Mouse (Mus musculus): ENCODE results near the gene Ppdpf. TPM values are rescaled to one million over a fixed set of nuclear protein-coding genes. Genes with fewer than 3 reads are reported as not detected.

The Ppdpf gene
- polyA plus RNA-seq (2014; fragmentation: Nextera tagmentation; extraction: Ambion mirVana), result 333 and 364 TPM in 2 replicates

DNA sequence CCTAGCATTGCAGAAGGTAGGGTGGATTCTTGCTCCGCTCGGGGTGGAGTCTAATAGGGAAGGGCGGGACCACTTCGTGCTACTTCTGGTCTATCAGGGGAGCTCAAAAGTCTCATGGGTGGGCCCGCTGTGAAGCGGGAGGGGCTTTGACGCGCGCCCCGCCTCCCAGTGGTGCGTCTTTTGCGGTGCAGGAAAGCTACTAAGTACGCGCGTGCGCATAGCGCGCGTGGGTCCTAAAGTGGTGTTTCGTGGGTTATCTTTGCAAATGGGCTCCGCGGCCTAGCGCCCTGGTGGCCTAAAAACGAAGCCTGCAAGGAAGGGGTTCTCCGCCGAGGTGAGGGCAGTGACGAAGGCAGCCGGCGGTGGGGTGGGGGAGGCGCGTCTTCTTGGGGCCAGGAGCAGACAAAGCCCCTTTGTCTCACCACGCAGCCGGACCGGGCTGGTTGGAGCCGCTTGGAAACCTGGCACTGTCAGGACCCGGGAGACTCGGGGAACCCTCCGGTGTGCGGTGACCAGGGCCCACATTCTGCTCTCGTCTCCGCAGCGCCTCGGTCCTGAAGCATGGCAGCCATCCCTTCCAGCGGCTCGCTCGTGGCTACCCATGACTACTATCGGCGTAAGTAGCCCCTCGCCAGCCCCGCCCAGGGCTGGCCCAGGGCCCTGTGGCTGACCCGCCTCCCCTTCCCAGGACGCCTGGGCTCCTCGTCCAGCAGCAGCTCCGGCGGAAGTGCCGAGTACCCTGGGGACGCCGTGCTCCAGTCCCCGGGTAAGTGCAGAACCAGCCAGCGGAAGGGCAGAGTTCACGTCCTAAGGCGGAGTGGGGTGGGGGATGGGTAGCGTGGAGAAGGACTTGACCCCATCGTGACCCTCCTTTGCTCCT lies at the start of gene Ppdpf:
TSS of gene Ppdpf (plus strand) at position 127 of the 880 bp plus-strand sequence.
- peak within 1 kb of the TSS; percentile 75 for H3K4me3 ChIP-seq (ENCODE audit: low read depth, low read length)
- no peaks in the 10 kb centered on the region for H3K9me3 ChIP-seq (ENCODE audit: low read depth, low read length)
- H3K4me1 ChIP-seq (ENCODE audit: insufficient read depth), result no peaks in the 10 kb centered on the region
- peak within 1 kb of the TSS; percentile 90 for H3K9ac ChIP-seq
- peak within 1 kb of the TSS; percentile 85 for H3K4me2 ChIP-seq
- DNase-seq, result peak; percentile 97
- TF ChIP-seq CTCF (IDR thresholded peaks at IDR 0.05; ENCODE audit: low read depth), result peak; percentile 57
- H3K27me3 ChIP-seq (ENCODE audit: insufficient read depth, low read length), result no peaks in the 10 kb centered on the region
- WGBS, result under 1% methylated on average over 64 of the region's 64 CpGs
- peak within 1 kb of the TSS; percentile 94 for H3K27ac ChIP-seq (ENCODE audit: low read depth)
- peaks cover 10% of the 10 kb centered on the region; the same call in 1 of the 2 replicates for H3K36me3 ChIP-seq (ENCODE audit: insufficient read depth)
- peak; percentile 96 for ATAC-seq (ENCODE audit: insufficient read depth)

DNA sequence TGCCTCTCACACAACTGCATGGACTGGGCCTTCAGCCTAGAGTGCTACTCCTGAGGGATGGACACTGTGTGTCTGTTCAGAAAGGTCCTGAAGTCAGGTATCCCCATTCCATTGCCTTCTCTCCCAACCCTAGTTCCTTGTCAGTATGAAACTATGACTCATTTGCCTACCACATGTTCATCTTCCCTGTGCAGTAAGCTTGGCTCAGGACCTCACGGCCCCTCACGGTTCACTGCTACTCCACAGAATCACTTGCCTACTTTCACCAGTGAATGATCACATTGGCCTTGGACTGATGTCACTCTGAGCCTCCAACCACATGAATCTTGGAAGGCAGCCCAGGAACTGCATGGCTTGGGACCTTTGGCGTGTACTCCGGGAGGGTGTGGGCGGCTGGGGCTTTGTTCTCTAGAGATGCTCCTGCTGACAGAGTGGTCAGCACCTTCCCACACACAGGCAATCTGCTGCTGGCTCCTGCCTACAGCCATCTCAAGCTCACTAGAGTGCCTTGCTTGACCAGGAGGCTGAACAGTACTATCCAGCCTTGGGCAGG lies 47.3 kb upstream of the Ppdpf start:
- Histone ChIP-seq H3K4me1 (ENCODE audit: insufficient read depth) (no peaks in the 10 kb centered on the region), H3K27ac (ENCODE audit: low read depth) (no peak overlapping the region), H3K36me3 (ENCODE audit: insufficient read depth) (no peaks in the 10 kb centered on the region), H3K9ac (no peak overlapping the region), H3K27me3 (ENCODE audit: insufficient read depth, low read length) (peaks cover 27% of the 10 kb centered on the region), H3K9me3 (ENCODE audit: low read depth, low read length) (no peaks in the 10 kb centered on the region), H3K4me2 (no peak overlapping the region), H3K4me3 (ENCODE audit: low read depth, low read length) (no peak overlapping the region)
- no peak for TF ChIP-seq CTCF (IDR thresholded peaks at IDR 0.05; ENCODE audit: low read depth)
- DNase-seq, result no peak
- WGBS, result 88% methylated on average over 5 of the region's 5 CpGs
- no peak for ATAC-seq (ENCODE audit: insufficient read depth)

DNA sequence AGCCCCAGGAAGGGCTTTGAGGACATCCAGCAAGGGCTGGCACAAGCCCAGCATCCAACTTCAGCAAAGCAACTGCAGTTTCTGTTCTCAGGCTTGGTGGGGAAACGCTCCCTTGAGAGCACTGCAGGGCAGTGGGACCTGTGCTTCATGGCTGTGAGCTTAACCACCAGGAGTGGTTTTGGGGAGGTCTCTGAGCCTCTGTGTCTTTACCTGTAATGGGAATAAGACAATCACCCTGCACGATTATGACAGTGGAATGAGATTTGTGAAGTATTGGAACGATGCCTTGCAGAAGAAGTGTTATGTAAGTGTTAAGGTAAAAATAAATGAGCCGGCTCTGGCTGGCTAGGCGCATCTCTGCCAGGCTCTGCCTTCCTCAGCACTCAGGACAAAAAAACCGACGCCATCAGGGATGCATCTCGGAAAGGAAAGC lies 44.3 kb upstream of the Ppdpf start:
- no peaks in the 10 kb centered on the region for H3K9me3 ChIP-seq (ENCODE audit: low read depth, low read length)
- peaks cover 14% of the 10 kb centered on the region for H3K27me3 ChIP-seq (ENCODE audit: insufficient read depth, low read length)
- no peak overlapping the region for H3K4me3 ChIP-seq (ENCODE audit: low read depth, low read length)
- TF ChIP-seq CTCF (IDR thresholded peaks at IDR 0.05; ENCODE audit: low read depth), result no peak
- H3K4me1 ChIP-seq (ENCODE audit: insufficient read depth), result no peaks in the 10 kb centered on the region
- H3K27ac ChIP-seq (ENCODE audit: low read depth), result no peak overlapping the region
- no peak for ATAC-seq (ENCODE audit: insufficient read depth)
- no peak for DNase-seq
- WGBS, result 55% methylated on average over 8 of the region's 8 CpGs
- H3K4me2 ChIP-seq, result no peak overlapping the region
- no peaks in the 10 kb centered on the region for H3K36me3 ChIP-seq (ENCODE audit: insufficient read depth)
- no peak overlapping the region for H3K9ac ChIP-seq

DNA sequence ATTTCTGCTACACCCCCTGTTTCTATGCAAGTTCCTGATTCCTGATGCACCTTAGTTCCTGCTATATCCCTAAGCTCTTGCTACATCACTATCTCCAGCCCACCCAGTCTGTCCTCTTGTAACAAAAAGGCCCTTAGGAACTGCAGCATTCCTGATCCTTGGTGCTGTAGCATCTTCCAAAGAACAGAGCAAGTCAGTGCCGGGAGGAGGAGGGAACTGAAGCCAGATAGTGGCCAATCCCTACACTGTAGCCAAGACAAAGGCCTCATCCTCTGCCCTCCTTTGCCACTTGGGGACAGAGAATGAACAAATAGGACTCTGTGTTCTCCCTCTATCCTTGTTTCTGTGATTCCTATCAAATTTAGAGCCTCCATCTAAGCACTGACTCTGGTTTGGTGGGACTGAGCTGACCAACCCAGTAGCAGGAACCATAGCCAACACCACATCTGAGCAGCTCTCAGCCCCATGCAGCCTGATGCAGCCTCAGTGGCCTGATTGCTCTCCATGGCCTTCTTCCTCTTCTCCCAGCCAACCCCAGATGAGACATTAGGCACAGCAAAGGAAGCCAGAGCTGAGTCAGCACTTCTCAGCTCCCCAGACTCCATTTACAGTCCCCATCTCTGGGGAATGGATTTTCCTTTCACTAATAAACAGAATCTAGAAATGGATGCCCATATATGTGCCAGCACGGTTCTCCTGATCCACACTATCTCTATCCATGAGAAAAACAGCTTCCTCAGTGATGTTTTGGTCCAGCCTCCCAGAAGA lies 43.4 kb upstream of the Ppdpf start:
- no peak overlapping the region for H3K4me3 ChIP-seq (ENCODE audit: low read depth, low read length)
- DNase-seq (no peak), ATAC-seq (ENCODE audit: insufficient read depth) (no peak)
- H3K4me2 ChIP-seq, result no peak overlapping the region
- WGBS, result 52% methylated on average over 2 of the region's 2 CpGs
- H3K4me1 ChIP-seq (ENCODE audit: insufficient read depth), result 0 out of 2 replicates have a peak, but pooled peaks cover 8% of the 10 kb centered on the region
- no peak for TF ChIP-seq CTCF (IDR thresholded peaks at IDR 0.05; ENCODE audit: low read depth)
- no peaks in the 10 kb centered on the region for H3K9me3 ChIP-seq (ENCODE audit: low read depth, low read length)
- no peaks in the 10 kb centered on the region for H3K36me3 ChIP-seq (ENCODE audit: insufficient read depth)
- H3K9ac ChIP-seq, result no peak overlapping the region
- peaks cover 14% of the 10 kb centered on the region for H3K27me3 ChIP-seq (ENCODE audit: insufficient read depth, low read length)
- no peak overlapping the region for H3K27ac ChIP-seq (ENCODE audit: low read depth)

DNA sequence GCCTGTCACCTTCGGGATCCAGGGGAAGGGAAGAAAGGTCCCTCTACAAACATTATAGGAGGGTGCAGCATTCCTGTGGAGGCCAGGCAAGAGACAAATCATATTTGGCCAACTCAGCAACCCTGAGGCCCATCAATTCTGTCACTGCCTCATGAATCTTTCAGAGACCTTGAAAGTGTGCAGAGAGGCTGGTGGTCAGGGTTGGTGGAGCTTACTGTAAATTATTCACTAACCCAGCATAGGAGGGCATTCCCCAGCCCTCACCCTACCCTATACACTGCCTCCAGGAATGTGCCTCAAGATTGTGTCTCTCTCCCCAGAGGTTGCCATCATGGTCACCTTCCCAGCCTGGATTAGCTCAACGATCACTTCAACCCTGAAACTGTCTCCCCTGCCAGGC lies 42.4 kb upstream of the Ppdpf start:
- no peaks in the 10 kb centered on the region for H3K9me3 ChIP-seq (ENCODE audit: low read depth, low read length)
- 69% methylated on average over 2 of the region's 2 CpGs for WGBS
- DNase-seq (no peak), ATAC-seq (ENCODE audit: insufficient read depth) (no peak)
- no peak overlapping the region for H3K4me2 ChIP-seq
- no peak overlapping the region for H3K9ac ChIP-seq
- 0 out of 2 replicates have a peak, but pooled peaks cover 8% of the 10 kb centered on the region for H3K4me1 ChIP-seq (ENCODE audit: insufficient read depth)
- H3K4me3 ChIP-seq (ENCODE audit: low read depth, low read length), result no peak overlapping the region
- no peak overlapping the region for H3K27ac ChIP-seq (ENCODE audit: low read depth)
- H3K27me3 ChIP-seq (ENCODE audit: insufficient read depth, low read length), result peaks cover 23% of the 10 kb centered on the region
- H3K36me3 ChIP-seq (ENCODE audit: insufficient read depth), result no peaks in the 10 kb centered on the region
- no peak for TF ChIP-seq CTCF (IDR thresholded peaks at IDR 0.05; ENCODE audit: low read depth)

DNA sequence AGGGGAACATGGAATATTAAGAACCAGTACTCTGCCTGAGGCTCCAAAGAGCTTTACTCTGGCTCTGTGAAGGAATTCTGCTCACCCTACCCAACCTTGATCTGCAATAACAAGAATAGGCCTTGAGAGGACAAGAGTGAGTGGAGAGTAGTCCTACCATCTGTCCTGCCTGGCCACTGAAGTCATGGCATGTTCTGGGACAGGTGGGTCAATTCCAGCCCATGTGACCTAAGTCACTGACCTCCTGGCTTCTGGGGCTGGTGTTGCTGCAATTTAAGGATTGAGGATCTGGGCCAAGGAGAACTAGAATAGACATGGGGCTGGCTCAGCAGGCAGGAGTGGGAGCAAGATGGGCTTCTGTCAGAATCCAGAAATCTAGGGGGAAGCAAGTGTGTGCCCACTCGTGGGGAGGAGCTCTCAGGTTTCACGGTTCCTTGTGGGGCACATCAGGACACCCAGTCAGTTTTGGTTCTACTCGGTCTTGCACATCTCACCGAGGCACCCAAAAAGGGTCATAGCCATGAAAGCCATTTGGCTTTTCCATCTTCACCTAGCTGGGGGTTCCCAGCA lies 40.0 kb upstream of the Ppdpf start:
- Histone ChIP-seq H3K4me2 (peak overlapping the region; percentile 84), H3K9ac (no peak overlapping the region), H3K27me3 (ENCODE audit: insufficient read depth, low read length) (peaks cover 30% of the 10 kb centered on the region), H3K36me3 (ENCODE audit: insufficient read depth) (no peaks in the 10 kb centered on the region), H3K4me1 (ENCODE audit: insufficient read depth) (0 out of 2 replicates have a peak, but pooled peaks cover 8% of the 10 kb centered on the region), H3K9me3 (ENCODE audit: low read depth, low read length) (no peaks in the 10 kb centered on the region), H3K4me3 (ENCODE audit: low read depth, low read length) (peak overlapping the region; percentile 40; the same call in 1 of the 2 replicates), H3K27ac (ENCODE audit: low read depth) (no peak overlapping the region)
- ATAC-seq (ENCODE audit: insufficient read depth) (no peak), DNase-seq (no peak)
- 47% methylated on average over 4 of the region's 4 CpGs for WGBS
- TF ChIP-seq CTCF (IDR thresholded peaks at IDR 0.05; ENCODE audit: low read depth), result no peak
